Mouse (Mus musculus) liver, embryonic 14.5 days (tissue): ENCODE data around the gene Glp1r. TPM values are rescaled to one million over a fixed set of nuclear protein-coding genes. Genes with fewer than 3 reads are reported as not detected.

Source experiments
- ATAC-seq: fragments of 200-750 bp; cut with Nextera tagmentation; 2 replicates; pipeline ENCODE4 v1.8.0; 2017; ENCODE audit warnings: moderate number of reproducible peaks, mild to moderate bottlenecking, moderate library complexity; ENCODE audit not compliant: insufficient read depth
- DNase-seq, 3 experiments: peaks; one replicate each; pipeline ENCODE4 v3.0.0-alpha.2; 2012 to 2013; ENCODE audit warnings: low read depth in 3 of 3, low spot score in 3 of 3
- H3K27ac ChIP-seq: fragments of 300-500 bp; sonication (generic); 2 replicates; pipeline ENCODE4 v1.5.1; 2014; ENCODE audit warnings: moderate library complexity, mild to moderate bottlenecking, control low read depth, inconsistent platforms
- H3K27me3 ChIP-seq: fragments of 300-500 bp; sonication (generic); 2 replicates; pipeline ENCODE4 v1.6.1; 2014; ENCODE audit warnings: mild to moderate bottlenecking, low read length, moderate library complexity; ENCODE audit not compliant: control insufficient read depth, insufficient read depth
- H3K36me3 ChIP-seq: fragments of 300-500 bp; sonication (generic); replicated peaks from 2 replicates; pipeline ENCODE4 v1.6.1; 2014; ENCODE audit warnings: low read depth; ENCODE audit not compliant: control insufficient read depth, insufficient read depth
- H3K4me1 ChIP-seq, 2 experiments: fragments of 200-500 bp in 1 of 2; fragments of 300-500 bp in 1 of 2; sonication (generic) in 1 of 2; replicated peaks; 2 replicates each; pipeline ENCODE4 v1.6.1; 2012 to 2014; ENCODE audit warnings: antibody characterized with exemption in 1 of 2, inconsistent platforms in 1 of 2, low read length in 1 of 2; ENCODE audit not compliant: control insufficient read depth in 2 of 2, insufficient read depth in 2 of 2
- H3K4me2 ChIP-seq: fragments of 300-500 bp; sonication (generic); 2 replicates; pipeline ENCODE4 v1.6.1; 2014; ENCODE audit warnings: low read depth, mild to moderate bottlenecking, control low read depth, moderate library complexity
- H3K4me3 ChIP-seq, 2 experiments: fragments of 200-500 bp in 1 of 2; fragments of 300-500 bp in 1 of 2; sonication (generic) in 1 of 2; 2 replicates each; pipeline ENCODE4 v1.5.1; 2012 to 2014; ENCODE audit warnings: low read depth in 2 of 2, low read length in 2 of 2, mild to moderate bottlenecking in 2 of 2, control low read depth in 1 of 2, inconsistent platforms in 1 of 2, moderate library complexity in 1 of 2; ENCODE audit not compliant: insufficient read depth in 1 of 2
- H3K9ac ChIP-seq: fragments of 300-500 bp; sonication (generic); replicated peaks from 2 replicates; pipeline ENCODE4 v1.6.1; 2014; ENCODE audit warnings: mild to moderate bottlenecking, control low read depth, moderate library complexity
- H3K9me3 ChIP-seq: fragments of 300-500 bp; sonication (generic); 2 replicates; pipeline ENCODE4 v1.6.1; 2016; ENCODE audit warnings: low read length, mixed read lengths; ENCODE audit not compliant: control insufficient read depth
- CTCF ChIP-seq: IDR thresholded peaks from 2 replicates; pipeline ENCODE4 v1.5.1; 2016; ENCODE audit warnings: antibody characterized with exemption, low read depth, control low read depth
- EP300 ChIP-seq: IDR thresholded peaks from 2 replicates; pipeline ENCODE4 v1.6.1; 2016; ENCODE audit warnings: antibody characterized with exemption, low read depth
- WGBS: fragments of 180-500 bp; shearing (Covaris S2); extraction: QIAGEN DNeasy Blood & Tissue Kit; methylation state at CpG from one replicate; pipeline ENCODE4 v1.1.7; 2014; ENCODE audit not compliant: insufficient replicate concordance; 5-methylcytosine and 5-hydroxymethylcytosine counted together
- microRNA-seq: library from miRNA; unstranded; fragments of <30 nt; microRNA quantifications from one replicate; pipeline ENCODE4, GENCODE M21; 2016
- polyA plus RNA-seq, 2 experiments: library from polyadenylated mRNA; depleted of rRNA in 1 of 2; stranded (reverse) in 1 of 2; unstranded in 1 of 2; fragments of >200 nt; fragmentation: Nextera tagmentation in 1 of 2; extraction: Ambion mirVana in 1 of 2; gene quantifications; 2 replicates each; pipeline versions ENCODE4 v1.2.1 to v1.2.3; 2012 to 2014

Glp1r gene
- polyA plus RNA-seq, 2 experiments: 0.01 TPM; not detected in 1

DNA sequence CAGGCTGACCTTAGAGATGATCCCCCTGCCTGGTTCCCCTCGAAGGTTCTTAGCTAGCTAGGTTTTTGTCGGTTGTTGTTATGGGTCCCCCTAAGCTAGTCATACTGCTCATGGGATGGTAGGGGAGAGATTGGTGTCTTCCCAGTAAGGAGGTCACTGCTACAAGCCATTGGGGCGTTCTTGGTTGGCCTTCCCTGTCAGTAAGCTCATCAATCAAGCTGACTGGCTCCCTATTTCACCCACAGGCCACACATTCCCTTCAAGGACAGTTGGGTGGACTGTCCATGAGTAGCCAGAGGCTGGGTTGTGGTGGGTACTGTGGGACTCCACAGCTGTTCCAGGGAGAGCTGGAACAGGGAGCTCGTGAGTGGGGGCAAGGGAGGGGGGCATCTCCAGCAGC is 81.9 kb downstream of the Glp1r start:
- no peak for DNase-seq
- Histone ChIP-seq H3K27ac (no peak overlapping the region), H3K36me3 (no peaks in the 10 kb centered on the region), H3K27me3 (no peaks in the 10 kb centered on the region), H3K9me3 (no peaks in the 10 kb centered on the region), H3K9ac (no peak overlapping the region), H3K4me1 (no peaks in the 10 kb centered on the region), H3K4me2 (no peak overlapping the region), H3K4me3 (no peak overlapping the region)
- ATAC-seq: no peak
- 49% methylated on average over 4 of the region's 4 CpGs for WGBS
- TF ChIP-seq CTCF (no peak), EP300 (no peak)

DNA sequence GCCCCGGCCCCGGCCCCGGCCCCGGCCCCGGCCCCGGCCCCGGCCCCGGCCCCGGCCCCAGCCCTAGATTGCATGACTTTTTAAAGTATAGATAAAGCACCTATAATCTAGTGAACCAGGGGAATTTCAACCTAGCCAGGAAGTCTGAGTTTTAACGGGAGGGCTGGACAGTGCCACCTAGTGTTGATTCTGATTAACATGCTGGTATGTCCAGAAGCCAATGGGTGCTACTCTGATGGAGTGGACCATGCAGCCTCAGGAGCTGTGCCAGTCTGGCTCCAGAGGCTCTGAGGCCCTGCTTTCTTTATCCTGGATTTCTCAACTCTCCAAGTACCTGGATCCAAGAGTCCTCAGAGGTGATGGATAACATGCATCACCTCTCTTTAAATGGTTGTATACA is 88.6 kb downstream of the Glp1r start:
- Histone ChIP-seq H3K27ac (no peak overlapping the region), H3K9ac (no peak overlapping the region), H3K4me2 (no peak overlapping the region), H3K4me3 (no peak overlapping the region), H3K36me3 (no peaks in the 10 kb centered on the region), H3K27me3 (no peaks in the 10 kb centered on the region), H3K4me1 (no peaks in the 10 kb centered on the region), H3K9me3 (no peaks in the 10 kb centered on the region)
- peak in 1 of 3 experiments; percentile 7 for DNase-seq
- no peak for ATAC-seq
- no peak for TF ChIP-seq EP300
- peak; percentile 60 for TF ChIP-seq CTCF
- WGBS: 53% methylated on average over 10 of the region's 10 CpGs

Small RNA genes lying within 50 kb of the gene (microRNA-seq; reads per million reads assigned to microRNA genes)
- gene Gm24026: not detected

Other genes with a start within 250 kb of the Glp1r start
- gene Umodl1, start 52.8 kb downstream of the Glp1r start, polyA plus RNA-seq (2012; rRNA removed): 0.01 TPM in 1 of 2 replicates, not detected in the other
- 0.20 TPM in 1 of 2 replicates, not detected in the other for gene Umodl1, start 52.8 kb downstream of the Glp1r start, polyA plus RNA-seq (2014; fragmentation: Nextera tagmentation; extraction: Ambion mirVana)
- 1.6 and 2.3 TPM in 2 replicates for gene Abcg1, start 155.9 kb downstream of the Glp1r start, polyA plus RNA-seq (2012; rRNA removed)
- gene Abcg1, start 155.9 kb downstream of the Glp1r start, polyA plus RNA-seq (2014; fragmentation: Nextera tagmentation; extraction: Ambion mirVana): 6.1 and 6.4 TPM in 2 replicates
- 10.1 and 16.8 TPM in 2 replicates for gene Tff3, start 227.8 kb downstream of the Glp1r start, polyA plus RNA-seq (2012; rRNA removed)
- gene Tff3, start 227.8 kb downstream of the Glp1r start, polyA plus RNA-seq (2014; fragmentation: Nextera tagmentation; extraction: Ambion mirVana): 27.4 and 27.6 TPM in 2 replicates
- not detected in 2 replicates for gene Tff2, start 242.5 kb downstream of the Glp1r start, polyA plus RNA-seq (2012; rRNA removed)
- gene Tff2, start 242.5 kb downstream of the Glp1r start, polyA plus RNA-seq (2014; fragmentation: Nextera tagmentation; extraction: Ambion mirVana): not detected in 2 replicates